Comparison of ENCODE assay signal across 31 mouse cellular contexts in genomic region chr9:95105768-95106167, GRCm38 (mm10).
"Had no signal": no experiment of that assay in that cellular context is flagged by ENCODE, and none has a peak within 500 bp of the region (broad histone marks: within the 10 kb centered on the region; RNA-seq: fewer than 3 reads in every experiment).

No protein-coding gene starts in this region.

- H3K4me3 ChIP-seq: limb, embryonic 10.5 days; limb, embryonic 12.5 days; limb, embryonic 13.5 days; limb, embryonic 15.5 days; liver, embryonic 12.5 days; liver, embryonic 13.5 days; liver, embryonic 15.5 days; lung, embryonic 15.5 days; megakaryocyte, embryonic 14.5 days; midbrain, embryonic 10.5 days; midbrain, embryonic 12.5 days; midbrain, embryonic 13.5 days; midbrain, embryonic 15.5 days; myocyte had no signal

- H3K36me3 ChIP-seq: limb, embryonic 10.5 days; limb, embryonic 12.5 days; limb, embryonic 13.5 days; limb, embryonic 15.5 days; liver, embryonic 12.5 days; liver, embryonic 13.5 days; liver, embryonic 15.5 days; lung, embryonic 15.5 days; midbrain, embryonic 10.5 days; midbrain, embryonic 12.5 days; midbrain, embryonic 13.5 days; midbrain, embryonic 15.5 days had no signal

- H3K9ac ChIP-seq: limb, embryonic 12.5 days; limb, embryonic 13.5 days; limb, embryonic 15.5 days; liver, embryonic 12.5 days; liver, embryonic 13.5 days; liver, embryonic 14.5 days; liver, embryonic 15.5 days; liver, postnatal 0 days; lung, embryonic 14.5 days; lung, embryonic 15.5 days; midbrain, embryonic 12.5 days; midbrain, embryonic 13.5 days; midbrain, embryonic 15.5 days had no signal

- H3K4me2 ChIP-seq: limb, embryonic 12.5 days; limb, embryonic 13.5 days; limb, embryonic 15.5 days; liver, embryonic 11.5 days; liver, embryonic 12.5 days; liver, embryonic 13.5 days; liver, embryonic 15.5 days; lung, embryonic 14.5 days; lung, embryonic 15.5 days; midbrain, embryonic 11.5 days; midbrain, embryonic 12.5 days; midbrain, embryonic 13.5 days; midbrain, embryonic 15.5 days had no signal

- H3K9me3 ChIP-seq: limb, embryonic 10.5 days; limb, embryonic 12.5 days; limb, embryonic 13.5 days; limb, embryonic 15.5 days; liver, embryonic 12.5 days; liver, embryonic 13.5 days; liver, embryonic 15.5 days; lung, embryonic 15.5 days; megakaryocyte, embryonic 14.5 days; midbrain, embryonic 10.5 days; midbrain, embryonic 12.5 days; midbrain, embryonic 13.5 days; midbrain, embryonic 15.5 days had no signal

- DNase-seq: left cerebral cortex, postnatal 4 days; liver; liver, embryonic 13.5 days; liver, postnatal 0 days; lung, adult 18-20 months; lung, adult 2 months; lung, embryonic 14.5 days; lung, postnatal 10 days; lung, postnatal 14 days; lung, postnatal 36 days; lung, postnatal 4 days; midbrain, embryonic 14.5 days had no signal

- H3K27me3 ChIP-seq: limb, embryonic 12.5 days; limb, embryonic 13.5 days; limb, embryonic 15.5 days; liver, embryonic 12.5 days; liver, embryonic 13.5 days; liver, embryonic 15.5 days; lung, embryonic 15.5 days; megakaryocyte, embryonic 14.5 days; midbrain, embryonic 12.5 days; midbrain, embryonic 13.5 days; midbrain, embryonic 15.5 days had no signal

- H3K27ac ChIP-seq: limb, embryonic 10.5 days; limb, embryonic 12.5 days; limb, embryonic 13.5 days; limb, embryonic 15.5 days; liver, embryonic 12.5 days; liver, embryonic 13.5 days; liver, embryonic 14.5 days; liver, embryonic 15.5 days; lung, embryonic 15.5 days; macrophage; midbrain, embryonic 10.5 days; midbrain, embryonic 12.5 days; midbrain, embryonic 13.5 days; midbrain, embryonic 15.5 days had no signal

- H3K4me1 ChIP-seq: limb, embryonic 10.5 days; limb, embryonic 12.5 days; limb, embryonic 13.5 days; limb, embryonic 15.5 days; liver, embryonic 12.5 days; liver, embryonic 13.5 days; liver, embryonic 15.5 days; lung, embryonic 15.5 days; midbrain, embryonic 10.5 days; midbrain, embryonic 12.5 days; midbrain, embryonic 13.5 days; midbrain, embryonic 15.5 days had no signal

- ATAC-seq: liver, embryonic 12.5 days; liver, postnatal 0 days; lung, postnatal 0 days; midbrain, embryonic 13.5 days; midbrain, embryonic 15.5 days; midbrain, embryonic 16.5 days had no signal
